Mouse (Mus musculus): ENCODE measurements around the gene Myt1l.

GRCm38 (mm10) chr12:29904101-29904874, 376.1 kb downstream of the Myt1l start:
- TF ChIP-seq POLR2A (IDR thresholded peaks at IDR 0.05; ENCODE audit: control insufficient read depth, extremely low read depth, insufficient read depth, low read length, poor library complexity) (no peak), CTCF (IDR thresholded peaks at IDR 0.05; ENCODE audit: borderline replicate concordance, control insufficient read depth, extremely low read depth, insufficient read depth, low read length, poor library complexity) (no peak)

Measured in thymus, adult 2 months (tissue).